Comparison of ENCODE assay signal across 9 mouse cellular contexts in the genomic region with DNA sequence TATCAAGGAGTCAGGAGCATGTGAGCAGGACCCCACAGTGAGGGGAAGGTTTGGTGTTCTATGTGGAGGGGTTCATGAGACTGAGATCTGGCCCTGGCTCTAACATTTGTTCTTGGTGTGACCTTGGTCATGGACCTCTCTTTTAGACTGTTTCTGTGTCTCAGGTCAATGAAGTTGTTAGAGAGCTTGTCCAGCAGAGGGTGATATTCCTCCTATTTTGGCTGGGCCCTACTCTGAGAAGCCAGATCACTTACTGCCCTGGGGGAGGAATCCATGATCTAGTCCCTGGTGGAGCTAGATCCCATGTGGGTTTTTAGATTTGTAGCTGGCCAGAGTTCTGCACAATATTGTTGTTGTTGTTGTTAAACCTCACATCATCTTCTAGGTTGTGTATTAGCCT. TPM values are rescaled to one million over a fixed set of nuclear protein-coding genes. Genes with fewer than 3 reads are reported as not detected.
A peak's percentile ranks its signal among the peaks of the same experiment; 100 is the strongest.
DNase-seq lines count a peak whose midpoint lies in the region; ATAC-seq and TF ChIP-seq lines count a peak whose summit lies in the region.
"Had no signal": no experiment of that assay in that cellular context is flagged by ENCODE, and none has a peak within 500 bp of the region (broad histone marks: within the 10 kb centered on the region; RNA-seq: fewer than 3 reads in every experiment).

No protein-coding gene starts in this region.

- no peak for TF ChIP-seq EP300 in liver, embryonic 14.5 days (IDR thresholded peaks at IDR 0.05; ENCODE audit: low read depth)
- TF ChIP-seq EP300 in lung, postnatal 0 days (IDR thresholded peaks at IDR 0.05), result no peak

- H3K4me2 ChIP-seq in liver, embryonic 14.5 days (ENCODE audit: low read depth), result no peak overlapping the region
- H3K4me2 ChIP-seq in liver, embryonic 11.5 days, result no peak overlapping the region
- H3K4me2 ChIP-seq in lung, postnatal 0 days (replicated peaks; ENCODE audit: low read depth, low read length), result no peak overlapping the region
- H3K4me2 ChIP-seq: neural tube, embryonic 12.5 days had no signal

- DNase-seq in liver, embryonic 14.5 days (ENCODE audit: low read depth in 3 of 3, low spot score in 3 of 3), result no peak
- no peak for DNase-seq in liver, embryonic 11.5 days (ENCODE audit: low spot score)
- DNase-seq in R1 (ENCODE audit: low read depth, low spot score), result peak; percentile 35
- peak; percentile 14 to 15 for DNase-seq in cerebellum, postnatal 25 days
- DNase-seq in kidney, adult 11 months, result peak; percentile 47
- DNase-seq in lung, postnatal 0 days (ENCODE audit: low spot score), result peak; percentile 77

- no peaks in the 10 kb centered on the region for H3K4me1 ChIP-seq in liver, embryonic 14.5 days (replicated peaks; ENCODE audit: control insufficient read depth in 2 of 2, insufficient read depth in 2 of 2, low read length in 1 of 2)
- no peaks in the 10 kb centered on the region for H3K4me1 ChIP-seq in liver, embryonic 11.5 days (replicated peaks; ENCODE audit: control insufficient read depth, insufficient read depth, low read length)
- H3K4me1 ChIP-seq in lung, postnatal 0 days (ENCODE audit: insufficient read depth, low read depth, low read length), result no peaks in the 10 kb centered on the region
- H3K4me1 ChIP-seq: neural tube, embryonic 12.5 days had no signal

- H3K27ac ChIP-seq in liver, embryonic 14.5 days, result no peak overlapping the region
- H3K27ac ChIP-seq in liver, embryonic 11.5 days (ENCODE audit: low read depth, low read length), result no peak overlapping the region
- H3K27ac ChIP-seq in lung, postnatal 0 days (ENCODE audit: low read length), result no peak overlapping the region
- H3K27ac ChIP-seq: neural tube, embryonic 12.5 days had no signal

- H3K9me3 ChIP-seq in liver, embryonic 14.5 days (ENCODE audit: control insufficient read depth, low read length), result no peaks in the 10 kb centered on the region
- no peaks in the 10 kb centered on the region for H3K9me3 ChIP-seq in liver, embryonic 11.5 days (ENCODE audit: control insufficient read depth, low read length)
- H3K9me3 ChIP-seq in lung, postnatal 0 days (ENCODE audit: low read length), result no peaks in the 10 kb centered on the region
- H3K9me3 ChIP-seq: neural tube, embryonic 12.5 days had no signal

- no peak overlapping the region for H3K9ac ChIP-seq in liver, embryonic 14.5 days (replicated peaks)
- H3K9ac ChIP-seq in liver, embryonic 11.5 days (ENCODE audit: low read depth, low read length), result no peak overlapping the region
- H3K9ac ChIP-seq in lung, postnatal 0 days (replicated peaks; ENCODE audit: low read depth), result no peak overlapping the region
- H3K9ac ChIP-seq: neural tube, embryonic 12.5 days had no signal

- no peaks in the 10 kb centered on the region for H3K36me3 ChIP-seq in liver, embryonic 14.5 days (replicated peaks; ENCODE audit: control insufficient read depth, insufficient read depth, low read depth)
- H3K36me3 ChIP-seq in liver, embryonic 11.5 days (ENCODE audit: control insufficient read depth, insufficient read depth, low read length), result no peaks in the 10 kb centered on the region
- no peaks in the 10 kb centered on the region for H3K36me3 ChIP-seq in lung, postnatal 0 days (ENCODE audit: insufficient read depth, low read length)
- H3K36me3 ChIP-seq: neural tube, embryonic 12.5 days had no signal

- TF ChIP-seq CTCF in liver, embryonic 14.5 days (IDR thresholded peaks at IDR 0.05; ENCODE audit: low read depth), result peak; percentile 43; the same call in 1 of the 2 replicates
- peak; percentile 76 for TF ChIP-seq CTCF in lung, postnatal 0 days (IDR thresholded peaks at IDR 0.05)

- ATAC-seq in liver, embryonic 14.5 days (ENCODE audit: insufficient read depth), result no peak
- no peak for ATAC-seq in liver, embryonic 11.5 days (replicated peaks; ENCODE audit: low FRiP score)
- peak; percentile 37; the same call in 1 of the 2 replicates for ATAC-seq in lung, postnatal 0 days
- no peak for ATAC-seq in erythroblast, adult 5-6 weeks (replicated peaks; ENCODE audit: low FRiP score, poor library complexity, severe bottlenecking)

- H3K27me3 ChIP-seq in liver, embryonic 14.5 days (ENCODE audit: control insufficient read depth, insufficient read depth, low read length), result no peaks in the 10 kb centered on the region
- no peaks in the 10 kb centered on the region for H3K27me3 ChIP-seq in liver, embryonic 11.5 days (replicated peaks; ENCODE audit: control insufficient read depth, insufficient read depth, low read length)
- no peaks in the 10 kb centered on the region for H3K27me3 ChIP-seq in lung, postnatal 0 days (replicated peaks; ENCODE audit: insufficient read depth, low read length)
- H3K27me3 ChIP-seq: neural tube, embryonic 12.5 days had no signal

- H3K4me3 ChIP-seq in liver, embryonic 14.5 days (ENCODE audit: insufficient read depth in 1 of 2, low read depth in 2 of 2, low read length in 2 of 2), result no peak overlapping the region
- H3K4me3 ChIP-seq in liver, embryonic 11.5 days (ENCODE audit: low read depth, low read length), result no peak overlapping the region
- H3K4me3 ChIP-seq in lung, postnatal 0 days (ENCODE audit: low read depth, low read length), result no peak overlapping the region
- H3K4me3 ChIP-seq: neural tube, embryonic 12.5 days had no signal

RNA-seq across cellular contexts. Expression of a gene that starts 23.0 kb away (rescaled TPM):
- not detected in 2 replicates for polyA plus RNA-seq in liver, embryonic 14.5 days (2012; rRNA removed)
- polyA plus RNA-seq in liver, embryonic 14.5 days (2014; fragmentation: Nextera tagmentation; extraction: Ambion mirVana), result not detected in 2 replicates
- not detected in 2 replicates for polyA plus RNA-seq in liver, embryonic 11.5 days (2014; fragmentation: Nextera tagmentation; extraction: Ambion mirVana)
- not detected in 2 replicates for polyA plus RNA-seq in lung, postnatal 0 days (2015; fragmentation: Nextera tagmentation; extraction: Ambion mirVana)
- not detected in 2 replicates for total RNA-seq in erythroblast, adult 5-6 weeks (2015; ENCODE audit: low replicate concordance)
- not detected in 2 replicates for total RNA-seq in erythroblast, adult 5-6 weeks (2017; ENCODE audit: low replicate concordance)
- total RNA-seq: left cerebral cortex, adult 18-20 months had no signal
- polyA plus RNA-seq: neural tube, embryonic 12.5 days had no signal

RNA-seq across cellular contexts. Expression of a gene that starts 58.8 kb away (rescaled TPM):
- 0.02 TPM in 1 of 2 replicates, not detected in the other for polyA plus RNA-seq in liver, embryonic 14.5 days (2012; rRNA removed)
- 0.04 and 0.08 TPM in 2 replicates for polyA plus RNA-seq in liver, embryonic 14.5 days (2014; fragmentation: Nextera tagmentation; extraction: Ambion mirVana)
- 0.08 TPM in 1 of 2 replicates, not detected in the other for polyA plus RNA-seq in liver, embryonic 11.5 days (2014; fragmentation: Nextera tagmentation; extraction: Ambion mirVana)
- polyA plus RNA-seq in lung, postnatal 0 days (2015; fragmentation: Nextera tagmentation; extraction: Ambion mirVana), result 1.0 and 1.4 TPM in 2 replicates
- total RNA-seq in erythroblast, adult 5-6 weeks (2015; ENCODE audit: low replicate concordance), result not detected in 2 replicates
- not detected in 2 replicates for total RNA-seq in erythroblast, adult 5-6 weeks (2017; ENCODE audit: low replicate concordance)

Comparison
In these comparisons a context has a peak if more than half of its experiments do, and no peak if none do; other contexts are left out.
1. DNase-seq: peak in R1 (single experiment), cerebellum, postnatal 25 days (2 of 2), kidney, adult 11 months (single experiment) and lung, postnatal 0 days (single experiment); none in liver, embryonic 14.5 days (0 of 3) and liver, embryonic 11.5 days (single experiment).